Mouse (Mus musculus) CH12.LX (cell line): ENCODE data around the gene Mbd5.

ENCODE experiments used
- MAZ ChIP-seq: IDR thresholded peaks from 2 replicates; pipeline ENCODE4 v1.6.1; 2012; ENCODE audit warnings: low read depth, mild to moderate bottlenecking, inconsistent platforms, low read length, improper control_type of control experiment, moderate library complexity
- POLR2A ChIP-seq: IDR thresholded peaks from 2 replicates; pipeline ENCODE4 v1.6.1; 2011; ENCODE audit warnings: low read depth, mild to moderate bottlenecking, improper control_type of control experiment, low read length
- ZC3H11A ChIP-seq: IDR thresholded peaks from 2 replicates; pipeline ENCODE4 v1.6.1; 2012; ENCODE audit warnings: low read depth, mild to moderate bottlenecking, inconsistent platforms, low read length, improper control_type of control experiment

DNA sequence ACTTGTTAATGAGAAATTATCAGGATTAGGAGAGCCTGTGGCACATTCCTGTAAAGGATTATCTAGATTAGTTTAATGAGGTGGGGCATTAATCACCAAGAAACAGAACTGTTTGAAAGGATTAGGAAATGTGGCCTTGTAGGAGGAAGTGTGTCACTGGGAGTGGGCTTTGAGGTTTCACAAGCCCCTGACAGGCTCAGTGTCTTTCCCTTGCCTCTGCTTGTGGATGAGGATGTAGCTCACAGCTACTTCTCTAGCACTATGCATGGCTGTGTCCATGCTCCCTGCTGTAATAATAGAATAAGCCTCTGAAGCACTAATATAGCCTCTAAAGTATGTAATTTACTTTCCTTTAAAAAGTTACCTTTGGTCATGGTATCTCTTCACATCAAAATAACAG lies 33.5 kb upstream of the Mbd5 start:
- TF ChIP-seq MAZ, result no peak
- no peak for TF ChIP-seq POLR2A
- no peak for TF ChIP-seq ZC3H11A
